Mouse (Mus musculus) ES-E14 (cell line): ENCODE results near the gene Ms4a14. TPM values are rescaled to one million over a fixed set of nuclear protein-coding genes. Genes with fewer than 3 reads are reported as not detected.

ENCODE experiments used
- DNase-seq: peaks from one replicate; pipeline ENCODE4 v3.0.0-alpha.2; 2013; ENCODE audit warnings: low read depth, low spot score
- H3K27ac ChIP-seq: 2 replicates; pipeline ENCODE4 v1.5.1; 2012; ENCODE audit warnings: low read depth, mild to moderate bottlenecking, low read length, moderate library complexity, mixed read lengths; ENCODE audit not compliant: poor library complexity, insufficient read depth, severe bottlenecking
- H3K36me3 ChIP-seq: 2 replicates; pipeline ENCODE4 v1.6.1; 2012; ENCODE audit warnings: mild to moderate bottlenecking, low read length, moderate library complexity, mixed read lengths; ENCODE audit not compliant: control insufficient read depth, poor library complexity, insufficient read depth, severe bottlenecking
- H3K4me1 ChIP-seq, 2 experiments: fragments of 150-350 bp in 1 of 2; sonication (generic) in 1 of 2; 2 replicates each; pipeline ENCODE4 v1.6.1; 2012; ENCODE audit warnings: low read length in 2 of 2, mild to moderate bottlenecking in 1 of 2, mixed read lengths in 1 of 2; ENCODE audit not compliant: control insufficient read depth in 2 of 2, insufficient read depth in 2 of 2, poor library complexity in 1 of 2
- H3K4me3 ChIP-seq, 2 experiments: fragments of 150-350 bp in 1 of 2; sonication (generic) in 1 of 2; 2 replicates each; pipeline ENCODE4 v1.5.1; 2012; ENCODE audit warnings: low read length in 2 of 2, low read depth in 1 of 2, mild to moderate bottlenecking in 1 of 2, mixed read lengths in 1 of 2; ENCODE audit not compliant: insufficient read depth in 1 of 2, poor library complexity in 1 of 2, severe bottlenecking in 1 of 2
- H3K9ac ChIP-seq: 2 replicates; pipeline ENCODE4 v1.6.1; 2012; ENCODE audit warnings: low read depth, mild to moderate bottlenecking, low read length, mixed read lengths; ENCODE audit not compliant: poor library complexity, insufficient read depth, severe bottlenecking
- H3K9me3 ChIP-seq: fragments of 150-350 bp; sonication (generic); 2 replicates; pipeline ENCODE4 v1.6.1; 2012; ENCODE audit warnings: low read depth, mild to moderate bottlenecking, low read length; ENCODE audit not compliant: control insufficient read depth, insufficient read depth
- CHD2 ChIP-seq: IDR thresholded peaks from 2 replicates; pipeline ENCODE4 v1.6.1; 2014; ENCODE audit warnings: mild to moderate bottlenecking, low read depth, low read length, inconsistent platforms
- HCFC1 ChIP-seq: IDR thresholded peaks from 2 replicates; pipeline ENCODE4 v1.6.1; 2012; ENCODE audit warnings: low read length, inconsistent platforms, borderline replicate concordance; ENCODE audit not compliant: insufficient read depth
- MAFK ChIP-seq: IDR thresholded peaks from 2 replicates; pipeline ENCODE4 v1.6.1; 2014; ENCODE audit warnings: mild to moderate bottlenecking, low read depth, low read length, inconsistent platforms; ENCODE audit not compliant: insufficient read depth
- ZC3H11A ChIP-seq: IDR thresholded peaks from 2 replicates; pipeline ENCODE4 v1.6.1; 2012; ENCODE audit warnings: low read depth, mild to moderate bottlenecking, inconsistent platforms, low read length, borderline replicate concordance
- ZNF384 ChIP-seq: IDR thresholded peaks from 2 replicates; pipeline ENCODE4 v1.6.1; 2012; ENCODE audit warnings: low read depth, low read length, inconsistent platforms
- in situ Hi-C, 2 experiments: fragments of 600-800 bp; cut with MboI; formaldehyde crosslinking; loops; one replicate each; pipeline ENCODE4 v1.15.1; 2025; ENCODE audit warnings: low sequenced_read_pairs in 2 of 2, inconsistent platforms in 1 of 2; ENCODE audit not compliant: unreplicated experiment in 2 of 2
- total RNA-seq: library from RNA; depleted of rRNA; stranded (reverse); fragments of 300-350 nt; gene quantifications from 2 replicates; pipeline ENCODE4 v1.2.3, GENCODE M21; 2012

Ms4a14 gene
- total RNA-seq, 1 experiment = 0.71 TPM

GRCm38 (mm10) chr19:11349698-11350481 lies 35.6 kb upstream of the Ms4a14 start:
- in situ Hi-C loops = loop anchor here in 1 of 2 experiments (10.0 kb wide), 1 partner anchor 165 kb away; no protein-coding TSS in a partner anchor
- Histone ChIP-seq H3K9me3 (no peaks in the 10 kb centered on the region), H3K4me3 (no peak overlapping the region), H3K27ac (no peak overlapping the region), H3K4me1 (no peaks in the 10 kb centered on the region), H3K9ac (no peak overlapping the region), H3K36me3 (no peaks in the 10 kb centered on the region)
- no peak for TF ChIP-seq MAFK
- TF ChIP-seq HCFC1 = no peak
- DNase-seq = peak; percentile 6

- no peaks in the 10 kb centered on the region for H3K4me1 ChIP-seq
- in situ Hi-C loops = loop anchor here in 1 of 2 experiments (10.0 kb wide), 1 partner anchor 159 kb away; no protein-coding TSS in a partner anchor
Measured at GRCm38 (mm10) chr19:11343992-11344391, 29.7 kb upstream of the Ms4a14 start.

GRCm38 (mm10) chr19:11343147-11343546 lies 28.9 kb upstream of the Ms4a14 start:
- Histone ChIP-seq H3K4me1 (no peaks in the 10 kb centered on the region), H3K4me3 (no peak overlapping the region), H3K27ac (no peak overlapping the region), H3K9me3 (no peaks in the 10 kb centered on the region), H3K9ac (no peak overlapping the region), H3K36me3 (no peaks in the 10 kb centered on the region)
- DNase-seq = no peak
- TF ChIP-seq ZC3H11A = no peak
- TF ChIP-seq MAFK = no peak
- no peak for TF ChIP-seq CHD2
- no peak for TF ChIP-seq ZNF384
- no peak for TF ChIP-seq HCFC1
- in situ Hi-C loops = loop anchor here in 1 of 2 experiments (10.0 kb wide), 1 partner anchor 158 kb away; no protein-coding TSS in a partner anchor

More at GRCm38 (mm10) chr19:11343992-11344391, 29.7 kb upstream of the Ms4a14 start:
- H3K36me3 ChIP-seq = no peaks in the 10 kb centered on the region
- no peak for DNase-seq
- no peak overlapping the region for H3K4me3 ChIP-seq
- no peaks in the 10 kb centered on the region for H3K9me3 ChIP-seq
- TF ChIP-seq CHD2 (no peak), ZNF384 (no peak), MAFK (no peak), ZC3H11A (no peak), HCFC1 (no peak)
- no peak overlapping the region for H3K9ac ChIP-seq
- H3K27ac ChIP-seq = no peak overlapping the region

GRCm38 (mm10) chr19:11335932-11336331 lies 21.7 kb upstream of the Ms4a14 start, which contains the start of gene Ms4a7:
Gene Ms4a7, minus strand, starts transcription at chr19:11336146.
- DNase-seq = no peak
- in situ Hi-C loops = no loop called here
- no peak within 1 kb of the TSS for H3K27ac ChIP-seq
- H3K4me3 ChIP-seq = no peak within 1 kb of the TSS
- no peaks in the 10 kb centered on the region for H3K4me1 ChIP-seq
- H3K9ac ChIP-seq = no peak within 1 kb of the TSS
- no peak for TF ChIP-seq ZNF384
- H3K36me3 ChIP-seq = no peaks in the 10 kb centered on the region
- no peaks in the 10 kb centered on the region for H3K9me3 ChIP-seq

GRCm38 (mm10) chr19:11321123-11321522 lies 6.9 kb upstream of the Ms4a14 start:
- DNase-seq = no peak

More at GRCm38 (mm10) chr19:11321123-11321522, 6.9 kb upstream of the Ms4a14 start:
- TF ChIP-seq ZC3H11A (no peak), HCFC1 (no peak), CHD2 (no peak), MAFK (0 out of 2 replicates have a peak, but pooled peaks have one; percentile 58), ZNF384 (no peak)
- no peaks in the 10 kb centered on the region for H3K9me3 ChIP-seq
- H3K4me3 ChIP-seq = no peak overlapping the region
- H3K4me1 ChIP-seq = peaks cover 4 to 13% of the 10 kb centered on the region in 2 experiments; a peak in 3 of 4 replicates
- H3K36me3 ChIP-seq = no peaks in the 10 kb centered on the region
- no peak overlapping the region for H3K27ac ChIP-seq
- no peak overlapping the region for H3K9ac ChIP-seq
- in situ Hi-C loops = no loop called here
